Mouse (Mus musculus) forebrain, embryonic 13.5 days (tissue): ENCODE data around the gene Soga3. TPM values are rescaled to one million over a fixed set of nuclear protein-coding genes. Genes with fewer than 3 reads are reported as not detected.

ENCODE experiments used
- ATAC-seq: fragments of 200-750 bp; cut with Nextera tagmentation; 2 replicates; pipeline ENCODE4 v1.8.0; 2017
- H3K27ac ChIP-seq: fragments of 300-500 bp; sonication (generic); 2 replicates; pipeline ENCODE4 v1.5.1; 2015; ENCODE audit warnings: inconsistent platforms, mild to moderate bottlenecking, moderate library complexity
- H3K27me3 ChIP-seq: fragments of 300-500 bp; sonication (generic); 2 replicates; pipeline ENCODE4 v1.6.1; 2015; ENCODE audit warnings: mild to moderate bottlenecking, inconsistent platforms
- H3K36me3 ChIP-seq: fragments of 300-500 bp; sonication (generic); 2 replicates; pipeline ENCODE4 v1.6.1; 2015; ENCODE audit warnings: mild to moderate bottlenecking, inconsistent platforms; ENCODE audit not compliant: poor library complexity, severe bottlenecking
- H3K4me1 ChIP-seq: fragments of 300-500 bp; sonication (generic); 2 replicates; pipeline ENCODE4 v1.6.1; 2015; ENCODE audit warnings: inconsistent platforms
- H3K4me2 ChIP-seq: fragments of 300-500 bp; sonication (generic); 2 replicates; pipeline ENCODE4 v1.6.1; 2015; ENCODE audit warnings: inconsistent platforms, mild to moderate bottlenecking, moderate library complexity
- H3K4me3 ChIP-seq: fragments of 300-500 bp; sonication (generic); 2 replicates; pipeline ENCODE4 v1.5.1; 2015; ENCODE audit warnings: mild to moderate bottlenecking, inconsistent platforms
- H3K9ac ChIP-seq: fragments of 300-500 bp; sonication (generic); 2 replicates; pipeline ENCODE4 v1.6.1; 2015; ENCODE audit warnings: mild to moderate bottlenecking, inconsistent platforms
- H3K9me3 ChIP-seq: fragments of 300-500 bp; sonication (generic); replicated peaks from 2 replicates; pipeline ENCODE4 v1.6.1; 2016; ENCODE audit warnings: inconsistent platforms
- WGBS: fragments of 180-500 bp; shearing (Covaris S2); methylation state at CpG from one replicate; pipeline ENCODE4 v1.1.7; 2015; 5-methylcytosine and 5-hydroxymethylcytosine counted together
- polyA plus RNA-seq: library from polyadenylated mRNA; unstranded; fragments of >200 nt; fragmentation: Nextera tagmentation; extraction: Ambion mirVana; gene quantifications from 2 replicates; pipeline ENCODE4 v1.2.1, GENCODE M21; 2015

The Soga3 gene
- 60.4 and 65.3 TPM in 2 replicates for polyA plus RNA-seq

- under 1% methylated on average over 34 of the region's 34 CpGs for WGBS
- Histone ChIP-seq H3K27ac (peak within 1 kb of the TSS; percentile 95), H3K4me2 (peak within 1 kb of the TSS; percentile 88), H3K27me3 (no peaks in the 10 kb centered on the region), H3K9ac (peak within 1 kb of the TSS; percentile 91), H3K9me3 (no peaks in the 10 kb centered on the region), H3K36me3 (peaks cover 3% of the 10 kb centered on the region; the same call in 1 of the 2 replicates), H3K4me1 (peaks cover 34% of the 10 kb centered on the region), H3K4me3 (peak within 1 kb of the TSS; percentile 79)
- ATAC-seq = peak; percentile 89
These were observed at the start of gene Soga3 for GRCm38 (mm10) chr10:29143566-29144335. Gene Soga3, plus strand, starts transcription at chr10:29143839.

GRCm38 (mm10) chr10:29106962-29107361 is 36.7 kb upstream of the Soga3 start:
- H3K4me1 ChIP-seq = no peaks in the 10 kb centered on the region
- no peaks in the 10 kb centered on the region for H3K27me3 ChIP-seq
- no peak overlapping the region for H3K4me2 ChIP-seq
- no peaks in the 10 kb centered on the region for H3K36me3 ChIP-seq
- H3K9me3 ChIP-seq = no peaks in the 10 kb centered on the region
- ATAC-seq = peak; percentile 75
- H3K4me3 ChIP-seq = no peak overlapping the region
- no peak overlapping the region for H3K27ac ChIP-seq
- H3K9ac ChIP-seq = no peak overlapping the region
- 18% methylated on average over 4 of the region's 4 CpGs for WGBS

DNA sequence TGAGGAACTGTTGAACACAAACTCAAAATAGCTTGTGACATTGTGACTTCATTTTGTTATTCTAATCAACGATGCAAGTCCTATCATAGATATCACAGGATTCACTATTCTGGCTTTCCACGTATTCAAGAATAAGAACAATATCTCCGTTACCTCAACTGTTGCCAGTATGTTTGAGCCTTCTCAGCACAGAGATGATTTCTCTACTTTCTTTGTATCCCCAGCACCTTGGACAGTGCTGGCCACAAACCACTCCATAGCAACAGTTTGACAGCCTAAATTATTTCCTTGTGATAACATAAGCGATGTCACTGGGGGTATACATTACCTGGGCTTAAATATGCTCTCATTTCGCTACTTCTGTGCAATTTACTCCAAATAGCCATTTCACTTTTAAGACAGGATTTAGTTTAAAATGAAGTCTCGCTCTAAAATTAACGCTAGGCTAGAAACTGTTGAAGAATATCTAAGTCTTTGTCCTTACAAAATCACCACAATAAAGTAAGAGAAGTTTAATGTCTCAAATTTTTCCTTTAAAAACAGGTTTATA is 1.0 kb upstream of the Soga3 start:
- 43% methylated on average over 7 of the region's 7 CpGs for WGBS
- ATAC-seq = no peak
- no peaks in the 10 kb centered on the region for H3K36me3 ChIP-seq
- peak overlapping the region; percentile 79 for H3K4me3 ChIP-seq
- H3K4me2 ChIP-seq = peak overlapping the region; percentile 51
- peak overlapping the region; percentile 53 for H3K9ac ChIP-seq
- peaks cover 23% of the 10 kb centered on the region for H3K4me1 ChIP-seq
- H3K9me3 ChIP-seq = no peaks in the 10 kb centered on the region
- H3K27me3 ChIP-seq = no peaks in the 10 kb centered on the region
- no peak overlapping the region; the same call in 1 of the 2 replicates for H3K27ac ChIP-seq

GRCm38 (mm10) chr10:29144612-29145405 is 1.2 kb downstream of the Soga3 start:
- Histone ChIP-seq H3K4me2 (peak overlapping the region; percentile 88), H3K4me3 (peak overlapping the region; percentile 79), H3K27ac (peak overlapping the region; percentile 95), H3K4me1 (peaks cover 41% of the 10 kb centered on the region), H3K36me3 (peaks cover 4% of the 10 kb centered on the region; the same call in 1 of the 2 replicates), H3K9ac (peak overlapping the region; percentile 91), H3K9me3 (no peaks in the 10 kb centered on the region), H3K27me3 (no peaks in the 10 kb centered on the region)
- 7% methylated on average over 7 of the region's 12 CpGs for WGBS
- ATAC-seq = no peak

GRCm38 (mm10) chr10:29146198-29146857 is 2.7 kb downstream of the Soga3 start:
- Histone ChIP-seq H3K9me3 (no peaks in the 10 kb centered on the region), H3K27ac (peak overlapping the region; percentile 96), H3K27me3 (no peaks in the 10 kb centered on the region), H3K36me3 (peaks cover 10% of the 10 kb centered on the region), H3K4me3 (peak overlapping the region; percentile 79), H3K4me2 (peak overlapping the region; percentile 88), H3K9ac (peak overlapping the region; percentile 93), H3K4me1 (peaks cover 41% of the 10 kb centered on the region)
- ATAC-seq = no peak; the same call in 1 of the 2 replicates
- WGBS = under 1% methylated on average over 22 of the region's 22 CpGs

DNA sequence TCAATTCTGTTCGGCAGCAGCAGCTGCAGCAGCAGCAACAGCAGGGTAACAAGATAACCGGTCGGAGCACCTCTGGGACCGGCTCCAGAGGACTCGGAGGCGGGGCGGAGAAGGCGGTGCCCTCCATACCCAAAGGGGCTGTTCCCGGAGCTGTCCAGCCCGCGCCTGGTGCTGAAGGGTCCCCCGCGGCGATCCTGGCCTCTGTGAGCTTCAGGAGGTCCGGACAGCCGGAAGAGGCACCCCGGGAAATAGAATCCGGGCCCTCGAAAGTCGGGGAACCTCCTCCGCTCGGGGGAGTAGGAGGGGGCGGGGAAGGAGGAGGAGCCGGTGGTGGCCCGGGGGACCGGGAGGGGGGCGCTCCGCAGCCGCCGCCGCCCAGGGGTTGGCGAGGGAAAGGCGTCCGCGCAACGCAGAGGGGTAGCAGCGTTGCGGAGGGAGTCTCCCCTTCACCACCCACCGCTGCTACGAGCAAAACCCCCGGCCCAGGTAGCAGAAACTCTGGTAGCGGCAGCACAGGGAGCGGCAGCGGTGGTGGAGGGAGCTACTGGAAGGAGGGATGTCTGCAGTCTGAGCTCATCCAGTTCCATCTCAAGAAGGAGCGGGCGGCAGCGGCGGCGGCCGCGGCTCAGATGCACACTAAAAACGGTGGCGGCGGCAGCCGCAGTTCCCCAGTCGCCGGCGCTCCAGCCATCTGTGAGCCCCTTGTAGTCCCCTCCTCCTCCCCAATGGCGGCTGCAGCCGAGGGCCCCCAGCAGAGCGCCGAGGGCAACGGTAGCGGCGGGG is 3.4 kb downstream of the Soga3 start:
- Histone ChIP-seq H3K9me3 (no peaks in the 10 kb centered on the region), H3K27ac (peak overlapping the region; percentile 96), H3K9ac (peak overlapping the region; percentile 93), H3K27me3 (no peaks in the 10 kb centered on the region), H3K36me3 (peaks cover 13% of the 10 kb centered on the region), H3K4me2 (peak overlapping the region; percentile 88), H3K4me1 (peaks cover 41% of the 10 kb centered on the region), H3K4me3 (peak overlapping the region; percentile 79)
- under 1% methylated on average over 53 of the region's 65 CpGs for WGBS
- peak; percentile 74 for ATAC-seq

GRCm38 (mm10) chr10:29147641-29147990 is 4.0 kb downstream of the Soga3 start:
- WGBS = under 1% methylated on average over 12 of the region's 12 CpGs
- no peak for ATAC-seq
- Histone ChIP-seq H3K36me3 (peaks cover 18% of the 10 kb centered on the region), H3K27me3 (no peaks in the 10 kb centered on the region), H3K9ac (peak overlapping the region; percentile 93), H3K4me2 (peak overlapping the region; percentile 88), H3K27ac (peak overlapping the region; percentile 96), H3K4me3 (peak overlapping the region; percentile 79), H3K9me3 (no peaks in the 10 kb centered on the region), H3K4me1 (peaks cover 37% of the 10 kb centered on the region)

- Histone ChIP-seq H3K36me3 (peaks cover 21% of the 10 kb centered on the region), H3K9ac (peak overlapping the region; percentile 93), H3K9me3 (no peaks in the 10 kb centered on the region), H3K4me2 (peak overlapping the region; percentile 88), H3K4me1 (peaks cover 36% of the 10 kb centered on the region), H3K4me3 (peak overlapping the region; percentile 79), H3K27ac (peak overlapping the region; percentile 96), H3K27me3 (no peaks in the 10 kb centered on the region)
- no peak for ATAC-seq
- 2% methylated on average over 21 of the region's 21 CpGs for WGBS
These were observed 4.4 kb downstream of the Soga3 start for GRCm38 (mm10) chr10:29148076-29148475.

DNA sequence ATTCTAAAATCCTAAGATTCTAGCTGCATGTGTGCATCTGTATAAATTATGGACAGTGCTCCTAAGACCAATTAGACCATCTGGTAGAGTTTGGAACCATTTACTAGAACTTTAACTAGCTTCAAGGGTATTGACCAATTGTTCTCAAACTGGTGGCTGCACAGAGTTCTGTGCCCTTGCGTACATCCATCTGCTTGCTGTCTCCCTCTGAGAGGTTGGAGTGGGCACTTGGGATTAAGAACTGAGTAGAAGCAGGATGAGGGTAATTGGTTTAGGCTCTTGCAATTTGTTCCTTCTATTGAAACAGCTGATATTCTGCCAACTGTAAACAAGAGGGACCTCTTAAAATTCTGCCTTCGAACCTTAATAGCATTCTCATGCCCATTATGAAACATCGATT is 11.7 kb downstream of the Soga3 start:
- H3K4me2 ChIP-seq = no peak overlapping the region
- no peak overlapping the region for H3K9ac ChIP-seq
- H3K36me3 ChIP-seq = peaks cover 74% of the 10 kb centered on the region
- no peak for ATAC-seq
- H3K27ac ChIP-seq = no peak overlapping the region
- no peak overlapping the region for H3K4me3 ChIP-seq
- H3K27me3 ChIP-seq = no peaks in the 10 kb centered on the region
- H3K9me3 ChIP-seq = no peaks in the 10 kb centered on the region
- 85% methylated on average over 3 of the region's 3 CpGs for WGBS
- no peaks in the 10 kb centered on the region for H3K4me1 ChIP-seq

GRCm38 (mm10) chr10:29161664-29162063 is 18.0 kb downstream of the Soga3 start:
- Histone ChIP-seq H3K36me3 (peaks cover 64% of the 10 kb centered on the region), H3K9me3 (no peaks in the 10 kb centered on the region)
- 97% methylated on average over 2 of the region's 2 CpGs for WGBS

GRCm38 (mm10) chr10:29173778-29174177 is 30.1 kb downstream of the Soga3 start:
- peaks cover 18% of the 10 kb centered on the region for H3K4me1 ChIP-seq
- H3K4me2 ChIP-seq = no peak overlapping the region
- H3K27me3 ChIP-seq = no peaks in the 10 kb centered on the region
- peaks cover 55% of the 10 kb centered on the region for H3K36me3 ChIP-seq
- no peak overlapping the region for H3K27ac ChIP-seq
- peaks cover 12% of the 10 kb centered on the region for H3K9me3 ChIP-seq
- H3K4me3 ChIP-seq = no peak overlapping the region
- no peak overlapping the region for H3K9ac ChIP-seq
- 90% methylated on average over 2 of the region's 2 CpGs for WGBS
- no peak for ATAC-seq

More at GRCm38 (mm10) chr10:29161664-29162063, 18.0 kb downstream of the Soga3 start:
- no peak overlapping the region for H3K4me2 ChIP-seq
- no peak overlapping the region for H3K4me3 ChIP-seq
- no peaks in the 10 kb centered on the region for H3K27me3 ChIP-seq
- no peak for ATAC-seq
- no peak overlapping the region for H3K9ac ChIP-seq
- no peaks in the 10 kb centered on the region for H3K4me1 ChIP-seq
- H3K27ac ChIP-seq = no peak overlapping the region
